ENCODE assay signal across 18 mouse cellular contexts in genomic region chr4:149511221-149511646, GRCm38 (mm10). TPM values are rescaled to one million over a fixed set of nuclear protein-coding genes. Genes with fewer than 3 reads are reported as not detected.
DNase-seq lines count a peak whose midpoint lies in the region; ATAC-seq and TF ChIP-seq lines count a peak whose summit lies in the region.
"Had no signal": no experiment of that assay in that cellular context is flagged by ENCODE, and none has a peak within 500 bp of the region (broad histone marks: within the 10 kb centered on the region; RNA-seq: fewer than 3 reads in every experiment).

No protein-coding gene starts in this region.

- no peak for DNase-seq in hindbrain, embryonic 10.5 days (ENCODE audit: low spot score)
- DNase-seq in retina, embryonic 14.5 days (ENCODE audit: low spot score) = peak; percentile 42
- no peak for DNase-seq in retina, postnatal 1 day
- peak; percentile 88 for DNase-seq in lung, postnatal 0 days (ENCODE audit: low spot score)
- no peak for DNase-seq in adrenal gland, adult 8-10 months
- DNase-seq in urinary bladder, adult 2 months (ENCODE audit: low spot score) = no peak
- DNase-seq: cerebellum, adult 2 months had no signal

- peaks cover 9% of the 10 kb centered on the region; the same call in 1 of the 2 replicates for H3K4me1 ChIP-seq in hindbrain, embryonic 15.5 days (replicated peaks)
- H3K4me1 ChIP-seq in hindbrain, embryonic 10.5 days (replicated peaks) = no peaks in the 10 kb centered on the region
- no peaks in the 10 kb centered on the region for H3K4me1 ChIP-seq in lung, postnatal 0 days (ENCODE audit: insufficient read depth, low read depth, low read length)
- peaks cover 11% of the 10 kb centered on the region for H3K4me1 ChIP-seq in heart, embryonic 12.5 days (replicated peaks)
- H3K4me1 ChIP-seq: kidney, embryonic 15.5 days had no signal

- TF ChIP-seq EP300 in lung, postnatal 0 days (IDR thresholded peaks at IDR 0.05) = peak; percentile 75

- TF ChIP-seq CTCF in lung, postnatal 0 days (IDR thresholded peaks at IDR 0.05) = 0 out of 2 replicates have a peak, but pooled peaks have one; percentile 8

- peak; percentile 54; the same call in 1 of the 2 replicates for ATAC-seq in hindbrain, embryonic 15.5 days (ENCODE audit: low FRiP score, low read depth)
- peak; percentile 81 for ATAC-seq in lung, postnatal 0 days
- no peak for ATAC-seq in heart, embryonic 12.5 days (ENCODE audit: insufficient number of reproducible peaks, low FRiP score)

- no peaks in the 10 kb centered on the region for H3K36me3 ChIP-seq in hindbrain, embryonic 15.5 days
- H3K36me3 ChIP-seq in hindbrain, embryonic 10.5 days = no peaks in the 10 kb centered on the region
- H3K36me3 ChIP-seq in lung, postnatal 0 days (ENCODE audit: insufficient read depth, low read length) = no peaks in the 10 kb centered on the region
- H3K36me3 ChIP-seq in heart, embryonic 12.5 days = no peaks in the 10 kb centered on the region
- H3K36me3 ChIP-seq: G1E; kidney, embryonic 15.5 days; limb, embryonic 10.5 days; neural tube, embryonic 12.5 days had no signal

- no peak overlapping the region for H3K9ac ChIP-seq in hindbrain, embryonic 15.5 days
- no peak overlapping the region for H3K9ac ChIP-seq in lung, postnatal 0 days (replicated peaks; ENCODE audit: low read depth)
- no peak overlapping the region for H3K9ac ChIP-seq in heart, embryonic 12.5 days
- H3K9ac ChIP-seq: kidney, embryonic 15.5 days; neural tube, embryonic 12.5 days had no signal

- no peak overlapping the region for H3K4me2 ChIP-seq in hindbrain, embryonic 15.5 days
- H3K4me2 ChIP-seq in lung, postnatal 0 days (replicated peaks; ENCODE audit: low read depth, low read length) = no peak overlapping the region
- H3K4me2 ChIP-seq in heart, embryonic 12.5 days = no peak overlapping the region
- H3K4me2 ChIP-seq: kidney, embryonic 15.5 days; neural tube, embryonic 12.5 days had no signal

- no peak overlapping the region for H3K4me3 ChIP-seq in hindbrain, embryonic 15.5 days
- H3K4me3 ChIP-seq in hindbrain, embryonic 10.5 days = no peak overlapping the region
- no peak overlapping the region for H3K4me3 ChIP-seq in lung, postnatal 0 days (ENCODE audit: low read depth, low read length)
- no peak overlapping the region for H3K4me3 ChIP-seq in heart, embryonic 12.5 days
- H3K4me3 ChIP-seq: kidney, embryonic 15.5 days; limb, embryonic 10.5 days; neural tube, embryonic 12.5 days had no signal

- no peaks in the 10 kb centered on the region for H3K9me3 ChIP-seq in hindbrain, embryonic 15.5 days
- H3K9me3 ChIP-seq in hindbrain, embryonic 10.5 days = 0 out of 2 replicates have a peak, but pooled peaks cover 3% of the 10 kb centered on the region
- no peaks in the 10 kb centered on the region for H3K9me3 ChIP-seq in lung, postnatal 0 days (ENCODE audit: low read length)
- no peaks in the 10 kb centered on the region for H3K9me3 ChIP-seq in heart, embryonic 12.5 days (replicated peaks)
- H3K9me3 ChIP-seq: G1E; kidney, embryonic 15.5 days; limb, embryonic 10.5 days; neural tube, embryonic 12.5 days had no signal

- H3K27ac ChIP-seq in hindbrain, embryonic 15.5 days (replicated peaks) = no peak overlapping the region; the same call in none of the 2 replicates
- no peak overlapping the region for H3K27ac ChIP-seq in hindbrain, embryonic 10.5 days
- H3K27ac ChIP-seq in lung, postnatal 0 days (ENCODE audit: low read length) = no peak overlapping the region; the same call in 1 of the 2 replicates
- no peak overlapping the region for H3K27ac ChIP-seq in heart, embryonic 12.5 days (ENCODE audit: poor library complexity, severe bottlenecking)
- H3K27ac ChIP-seq: kidney, embryonic 15.5 days; limb, embryonic 10.5 days; neural tube, embryonic 12.5 days had no signal

- no peaks in the 10 kb centered on the region for H3K27me3 ChIP-seq in hindbrain, embryonic 15.5 days
- no peaks in the 10 kb centered on the region for H3K27me3 ChIP-seq in hindbrain, embryonic 10.5 days (ENCODE audit: insufficient read depth, poor library complexity, severe bottlenecking)
- no peaks in the 10 kb centered on the region for H3K27me3 ChIP-seq in lung, postnatal 0 days (replicated peaks; ENCODE audit: insufficient read depth, low read length)
- H3K27me3 ChIP-seq in heart, embryonic 12.5 days (replicated peaks) = no peaks in the 10 kb centered on the region
- H3K27me3 ChIP-seq: kidney, embryonic 15.5 days; neural tube, embryonic 12.5 days had no signal

- 33% methylated on average over 6 of the region's 6 CpGs for WGBS in hindbrain, embryonic 15.5 days
- WGBS in hindbrain, embryonic 10.5 days = 61% methylated on average over 6 of the region's 6 CpGs
- WGBS in lung, postnatal 0 days = 35% methylated on average over 6 of the region's 6 CpGs
- 53% methylated on average over 6 of the region's 6 CpGs for WGBS in heart, embryonic 12.5 days

RNA-seq across cellular contexts. Expression of gene Ctnnbip1, which starts 6.8 kb away (rescaled TPM):
- 101 and 105 TPM in 2 replicates for polyA plus RNA-seq in hindbrain, embryonic 15.5 days (2015; fragmentation: Nextera tagmentation; extraction: Ambion mirVana)
- 62.7 and 68.2 TPM in 2 replicates for polyA plus RNA-seq in hindbrain, embryonic 10.5 days (2016; fragmentation: Nextera tagmentation; extraction: Ambion mirVana)
- 38.4 and 40.1 TPM in 2 replicates for polyA plus RNA-seq in lung, postnatal 0 days (2015; fragmentation: Nextera tagmentation; extraction: Ambion mirVana)
- 10 to 100 TPM; 25.3 to 34.5 (median 29.7) TPM for total RNA-seq in adrenal gland, adult 8-10 months (2022)
- polyA plus RNA-seq in urinary bladder, adult 2 months (2012; rRNA removed) = 11.7 and 12.0 TPM in 2 replicates
- polyA plus RNA-seq in heart, embryonic 12.5 days (2016; fragmentation: Nextera tagmentation; extraction: Ambion mirVana) = 38.5 and 39.3 TPM in 2 replicates

RNA-seq across cellular contexts. Expression of gene Lzic, which starts 26.2 kb away (rescaled TPM):
- 39.4 and 40.8 TPM in 2 replicates for polyA plus RNA-seq in hindbrain, embryonic 15.5 days (2015; fragmentation: Nextera tagmentation; extraction: Ambion mirVana)
- polyA plus RNA-seq in hindbrain, embryonic 10.5 days (2016; fragmentation: Nextera tagmentation; extraction: Ambion mirVana) = 49.0 and 50.9 TPM in 2 replicates
- polyA plus RNA-seq in lung, postnatal 0 days (2015; fragmentation: Nextera tagmentation; extraction: Ambion mirVana) = 19.8 and 23.0 TPM in 2 replicates
- total RNA-seq in adrenal gland, adult 8-10 months (2022) = 10 to 100 TPM; 19.9 to 25.1 (median 24.1) TPM
- 16.8 and 19.0 TPM in 2 replicates for polyA plus RNA-seq in urinary bladder, adult 2 months (2012; rRNA removed)
- polyA plus RNA-seq in heart, embryonic 12.5 days (2016; fragmentation: Nextera tagmentation; extraction: Ambion mirVana) = 32.1 and 40.9 TPM in 2 replicates

RNA-seq across cellular contexts. Expression of gene Nmnat1, which starts 26.2 kb away (rescaled TPM):
- polyA plus RNA-seq in hindbrain, embryonic 15.5 days (2015; fragmentation: Nextera tagmentation; extraction: Ambion mirVana) = 8.8 and 9.3 TPM in 2 replicates
- 17.0 TPM in 2 replicates for polyA plus RNA-seq in hindbrain, embryonic 10.5 days (2016; fragmentation: Nextera tagmentation; extraction: Ambion mirVana)
- 6.3 TPM in 2 replicates for polyA plus RNA-seq in lung, postnatal 0 days (2015; fragmentation: Nextera tagmentation; extraction: Ambion mirVana)
- total RNA-seq in adrenal gland, adult 8-10 months (2022) = 10 to 100 TPM; 14.8 to 19.5 (median 17.8) TPM
- polyA plus RNA-seq in urinary bladder, adult 2 months (2012; rRNA removed) = 11.6 and 11.8 TPM in 2 replicates
- 12.0 and 14.0 TPM in 2 replicates for polyA plus RNA-seq in heart, embryonic 12.5 days (2016; fragmentation: Nextera tagmentation; extraction: Ambion mirVana)

RNA-seq across cellular contexts. Expression of gene Tmem274, which starts 34.1 kb away (rescaled TPM):
- 0.37 and 0.52 TPM in 2 replicates for polyA plus RNA-seq in hindbrain, embryonic 15.5 days (2015; fragmentation: Nextera tagmentation; extraction: Ambion mirVana)
- 0.44 TPM in 1 of 2 replicates, not detected in the other for polyA plus RNA-seq in hindbrain, embryonic 10.5 days (2016; fragmentation: Nextera tagmentation; extraction: Ambion mirVana)
- not detected in 2 replicates for polyA plus RNA-seq in lung, postnatal 0 days (2015; fragmentation: Nextera tagmentation; extraction: Ambion mirVana)
- total RNA-seq in adrenal gland, adult 8-10 months (2022) = not detected
- not detected in 2 replicates for polyA plus RNA-seq in urinary bladder, adult 2 months (2012; rRNA removed)
- polyA plus RNA-seq in heart, embryonic 12.5 days (2016; fragmentation: Nextera tagmentation; extraction: Ambion mirVana) = 0.29 and 0.33 TPM in 2 replicates
- total RNA-seq: G1E; heart, adult 8-10 months; hematopoietic stem cell, adult 5-6 weeks; layer of hippocampus, postnatal 14 days; megakaryocyte-erythroid progenitor cell, adult 5-6 weeks had no signal
- polyA plus RNA-seq: C2C12, G1E had no signal

RNA-seq across cellular contexts. Expression of gene Rbp7, which starts 56.5 kb away (rescaled TPM):
- not detected in 2 replicates for polyA plus RNA-seq in hindbrain, embryonic 15.5 days (2015; fragmentation: Nextera tagmentation; extraction: Ambion mirVana)
- polyA plus RNA-seq in hindbrain, embryonic 10.5 days (2016; fragmentation: Nextera tagmentation; extraction: Ambion mirVana) = not detected in 2 replicates
- polyA plus RNA-seq in lung, postnatal 0 days (2015; fragmentation: Nextera tagmentation; extraction: Ambion mirVana) = 1.4 and 1.8 TPM in 2 replicates
- 10 to 100 TPM in 1 of 4 experiments, 1 to 10 TPM in 3; 3.0 to 12.9 (median 7.2) TPM for total RNA-seq in adrenal gland, adult 8-10 months (2022)
- 1.5 and 1.9 TPM in 2 replicates for polyA plus RNA-seq in urinary bladder, adult 2 months (2012; rRNA removed)
- 2.4 and 3.4 TPM in 2 replicates for polyA plus RNA-seq in heart, embryonic 12.5 days (2016; fragmentation: Nextera tagmentation; extraction: Ambion mirVana)
- total RNA-seq: G1E; hematopoietic stem cell, adult 5-6 weeks; layer of hippocampus, postnatal 14 days; megakaryocyte-erythroid progenitor cell, adult 5-6 weeks had no signal
- polyA plus RNA-seq: C2C12; G1E; limb, embryonic 10.5 days; neural tube, embryonic 12.5 days had no signal

Comparison
In these comparisons a context has a peak if more than half of its experiments do, and no peak if none do; other contexts are left out.
1. DNase-seq: peak in retina, embryonic 14.5 days (single experiment) and lung, postnatal 0 days (single experiment); none in hindbrain, embryonic 10.5 days (single experiment), retina, postnatal 1 day (single experiment), adrenal gland, adult 8-10 months (single experiment) and urinary bladder, adult 2 months (single experiment).